Mouse (Mus musculus) neural tube, embryonic 12.5 days (tissue): ENCODE results near the gene Elf2. TPM values are rescaled to one million over a fixed set of nuclear protein-coding genes. Genes with fewer than 3 reads are reported as not detected.

Source experiments
- ATAC-seq: fragments of 200-750 bp; cut with Nextera tagmentation; 2 replicates; pipeline ENCODE4 v1.8.0; 2017; ENCODE audit warnings: low read depth, mild to moderate bottlenecking, moderate TSS enrichment, moderate library complexity; ENCODE audit not compliant: low FRiP score
- H3K27ac ChIP-seq: fragments of 300-500 bp; sonication (generic); 2 replicates; pipeline ENCODE4 v1.5.1; 2016
- H3K27me3 ChIP-seq: fragments of 300-500 bp; sonication (generic); replicated peaks from 2 replicates; pipeline ENCODE4 v1.6.1; 2016; ENCODE audit warnings: mild to moderate bottlenecking
- H3K36me3 ChIP-seq: fragments of 300-500 bp; sonication (generic); 2 replicates; pipeline ENCODE4 v1.6.1; 2016; ENCODE audit warnings: mild to moderate bottlenecking
- H3K4me1 ChIP-seq: fragments of 300-500 bp; sonication (generic); 2 replicates; pipeline ENCODE4 v1.6.1; 2016
- H3K4me2 ChIP-seq: fragments of 300-500 bp; sonication (generic); replicated peaks from 2 replicates; pipeline ENCODE4 v1.6.1; 2016; ENCODE audit warnings: mild to moderate bottlenecking
- H3K4me3 ChIP-seq: fragments of 300-500 bp; sonication (generic); 2 replicates; pipeline ENCODE4 v1.5.1; 2016
- H3K9ac ChIP-seq: fragments of 300-500 bp; sonication (generic); 2 replicates; pipeline ENCODE4 v1.6.1; 2016; ENCODE audit warnings: mild to moderate bottlenecking
- H3K9me3 ChIP-seq: fragments of 300-500 bp; sonication (generic); 2 replicates; pipeline ENCODE4 v1.6.1; 2016; ENCODE audit warnings: mild to moderate bottlenecking
- WGBS: fragments of 180-500 bp; shearing (Covaris S2); methylation state at CpG from one replicate; pipeline ENCODE4 v1.1.7; 2016; 5-methylcytosine and 5-hydroxymethylcytosine counted together
- polyA plus RNA-seq: library from polyadenylated mRNA; unstranded; fragments of >200 nt; fragmentation: Nextera tagmentation; extraction: Ambion mirVana; gene quantifications from 2 replicates; pipeline ENCODE4 v1.2.1, GENCODE M21; 2016

Elf2 gene
- polyA plus RNA-seq, 1 experiment from 2014 or later = 41.2 TPM

DNA sequence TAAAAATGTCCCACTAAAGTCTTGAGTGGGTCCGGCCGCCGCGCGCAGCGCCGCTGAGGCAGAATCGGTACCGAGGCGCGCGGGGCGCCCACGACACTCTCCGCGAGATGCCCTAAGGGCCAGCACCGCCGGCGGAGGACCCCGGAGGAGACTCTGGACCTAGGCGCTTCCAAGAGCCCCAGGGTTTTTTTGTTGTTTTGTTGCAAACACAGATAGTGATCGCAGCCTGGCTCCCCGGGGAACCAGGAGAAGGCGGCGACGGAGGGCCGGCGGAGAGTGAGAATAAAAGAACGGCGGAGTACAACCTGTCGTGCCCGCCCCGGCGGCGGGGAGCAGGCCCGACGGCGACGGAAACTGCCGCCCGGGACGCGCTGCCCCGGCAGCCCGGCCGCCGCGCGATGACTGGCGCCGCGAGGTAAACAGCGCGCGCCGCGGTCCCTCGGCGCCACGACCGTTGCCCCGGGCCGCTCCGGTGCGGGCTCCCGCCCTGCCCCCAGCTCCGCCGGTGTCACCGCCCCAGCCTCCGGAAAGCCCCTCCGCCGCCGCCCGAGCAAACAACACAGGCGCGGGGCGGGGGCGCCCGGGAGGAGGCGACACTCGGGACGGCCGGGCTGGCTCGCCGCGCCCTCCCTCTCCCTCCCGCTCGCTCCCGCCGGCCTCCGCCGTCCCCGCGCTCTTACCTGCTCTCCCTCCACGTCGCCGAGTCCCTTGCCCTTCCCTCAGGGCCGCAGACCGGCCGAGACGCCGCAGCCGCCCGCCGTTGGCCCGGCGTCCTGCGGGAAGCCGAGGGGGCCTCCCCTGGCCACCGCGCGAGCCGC is 520 bp downstream of the Elf2 start:
- under 1% methylated on average over 96 of the region's 113 CpGs for WGBS
- H3K27ac ChIP-seq = peak overlapping the region; percentile 96
- H3K4me3 ChIP-seq = peak overlapping the region; percentile 96
- H3K27me3 ChIP-seq = no peaks in the 10 kb centered on the region
- peak overlapping the region; percentile 94 for H3K9ac ChIP-seq
- ATAC-seq = peak; percentile 37
- H3K9me3 ChIP-seq = no peaks in the 10 kb centered on the region
- H3K4me2 ChIP-seq = peak overlapping the region; percentile 78
- H3K36me3 ChIP-seq = no peaks in the 10 kb centered on the region
- H3K4me1 ChIP-seq = peaks cover 6% of the 10 kb centered on the region

DNA sequence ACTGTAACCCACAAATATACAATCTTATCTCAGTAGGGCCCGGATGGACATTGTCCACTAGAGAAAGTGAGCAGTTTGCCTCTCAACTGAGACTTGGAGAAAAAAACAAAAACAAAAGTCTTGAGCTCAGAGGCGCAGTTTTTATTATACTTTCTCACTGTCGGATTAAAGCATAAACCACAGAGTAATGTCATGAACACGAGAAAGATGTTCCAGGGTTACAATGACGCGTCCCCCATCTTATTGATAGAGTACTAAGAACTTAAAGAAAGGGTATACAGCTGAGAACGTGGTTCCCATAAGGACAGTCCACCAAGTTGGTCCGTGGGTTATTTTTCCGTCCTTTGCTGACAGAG is 1.1 kb downstream of the Elf2 start:
- ATAC-seq = no peak
- no peaks in the 10 kb centered on the region for H3K27me3 ChIP-seq
- H3K9ac ChIP-seq = peak overlapping the region; percentile 94
- H3K27ac ChIP-seq = peak overlapping the region; percentile 96
- WGBS = 3% methylated on average over 9 of the region's 9 CpGs
- peak overlapping the region; percentile 78 for H3K4me2 ChIP-seq
- H3K9me3 ChIP-seq = no peaks in the 10 kb centered on the region
- peak overlapping the region; percentile 96 for H3K4me3 ChIP-seq
- H3K36me3 ChIP-seq = no peaks in the 10 kb centered on the region
- H3K4me1 ChIP-seq = peaks cover 6% of the 10 kb centered on the region

DNA sequence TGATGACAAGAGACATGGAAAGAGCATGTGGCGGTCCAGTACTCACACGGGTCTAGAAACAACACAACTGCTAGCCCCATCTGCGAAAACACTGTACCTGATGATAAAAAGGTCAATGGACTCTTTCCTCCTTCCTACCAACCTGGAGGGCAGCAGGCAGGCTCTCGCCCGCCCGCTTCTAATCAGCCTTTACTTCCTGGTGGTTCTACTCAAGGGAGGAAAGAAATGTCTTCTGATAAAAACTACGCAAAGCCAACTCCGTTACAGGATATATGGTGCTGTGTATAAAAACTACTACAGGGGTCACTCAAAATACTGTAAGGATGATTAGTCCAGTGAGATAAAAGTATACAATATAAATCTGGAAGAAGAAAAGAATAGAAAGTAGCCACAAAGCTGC is 5.1 kb downstream of the Elf2 start:
- Histone ChIP-seq H3K9ac (no peak overlapping the region), H3K27ac (no peak overlapping the region), H3K36me3 (no peaks in the 10 kb centered on the region), H3K4me1 (peaks cover 16% of the 10 kb centered on the region), H3K4me2 (no peak overlapping the region), H3K4me3 (no peak overlapping the region), H3K9me3 (no peaks in the 10 kb centered on the region), H3K27me3 (no peaks in the 10 kb centered on the region)
- 91% methylated on average over 8 of the region's 8 CpGs for WGBS
- no peak for ATAC-seq

DNA sequence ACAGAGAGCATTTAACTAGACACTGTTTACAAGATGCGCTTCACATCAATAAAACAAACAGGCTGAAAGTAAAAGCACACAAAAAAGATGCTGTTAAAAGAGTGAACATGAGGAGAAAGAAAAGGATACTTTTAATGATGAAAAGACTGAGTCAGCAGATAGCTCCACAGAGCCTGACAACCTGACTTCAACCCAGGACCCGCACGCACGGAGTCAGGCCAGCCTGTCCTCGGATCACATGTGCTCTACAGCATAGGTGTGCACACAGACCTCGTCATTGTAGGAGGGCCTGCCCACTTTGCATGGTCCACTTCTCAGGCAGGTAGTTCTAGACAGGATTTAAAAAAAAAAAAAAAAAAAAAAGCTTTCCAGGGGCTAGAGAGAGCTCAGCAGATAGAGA is 6.5 kb downstream of the Elf2 start:
- Histone ChIP-seq H3K9ac (no peak overlapping the region), H3K27me3 (no peaks in the 10 kb centered on the region), H3K4me2 (no peak overlapping the region), H3K4me3 (no peak overlapping the region), H3K27ac (no peak overlapping the region), H3K4me1 (peaks cover 16% of the 10 kb centered on the region), H3K36me3 (no peaks in the 10 kb centered on the region), H3K9me3 (no peaks in the 10 kb centered on the region)
- ATAC-seq = no peak
- 67% methylated on average over 6 of the region's 6 CpGs for WGBS

GRCm38 (mm10) chr3:51333234-51333889 is 7.1 kb downstream of the Elf2 start:
- peak overlapping the region; percentile 27 for H3K4me2 ChIP-seq
- no peaks in the 10 kb centered on the region for H3K9me3 ChIP-seq
- 51% methylated on average over 10 of the region's 10 CpGs for WGBS
- H3K27me3 ChIP-seq = no peaks in the 10 kb centered on the region
- peaks cover 12% of the 10 kb centered on the region for H3K4me1 ChIP-seq
- no peak overlapping the region for H3K27ac ChIP-seq
- H3K9ac ChIP-seq = no peak overlapping the region
- H3K4me3 ChIP-seq = no peak overlapping the region
- no peak for ATAC-seq
- no peaks in the 10 kb centered on the region for H3K36me3 ChIP-seq

DNA sequence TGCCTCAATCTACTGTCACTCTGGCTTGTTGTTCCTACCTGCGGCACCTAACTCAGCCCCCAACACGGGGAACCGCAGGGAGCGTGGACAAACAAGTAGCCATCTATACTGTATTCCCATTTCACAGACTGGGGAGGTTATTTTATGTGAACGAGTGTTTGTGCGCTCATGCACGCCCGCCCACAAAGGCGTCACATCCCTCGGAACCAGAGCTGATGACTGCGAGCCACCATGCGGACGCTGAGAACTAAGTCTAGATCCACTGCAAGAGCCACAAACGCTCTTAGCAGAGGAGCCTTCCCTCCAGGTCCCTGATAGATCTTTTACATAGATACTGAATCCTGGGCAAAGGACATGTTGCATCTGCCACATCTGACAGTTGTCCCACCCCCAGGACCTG is 10.4 kb downstream of the Elf2 start:
- Histone ChIP-seq H3K9ac (no peak overlapping the region), H3K4me1 (peaks cover 10% of the 10 kb centered on the region), H3K36me3 (peaks cover 4% of the 10 kb centered on the region), H3K4me2 (no peak overlapping the region), H3K4me3 (no peak overlapping the region), H3K27me3 (no peaks in the 10 kb centered on the region), H3K9me3 (peaks cover 6% of the 10 kb centered on the region; the same call in 1 of the 2 replicates), H3K27ac (no peak overlapping the region)
- no peak for ATAC-seq
- 88% methylated on average over 14 of the region's 14 CpGs for WGBS

GRCm38 (mm10) chr3:51328546-51328945 is 11.9 kb downstream of the Elf2 start:
- Histone ChIP-seq H3K4me1 (peaks cover 7% of the 10 kb centered on the region), H3K4me2 (no peak overlapping the region), H3K27me3 (no peaks in the 10 kb centered on the region), H3K27ac (no peak overlapping the region), H3K9me3 (peaks cover 6% of the 10 kb centered on the region; the same call in 1 of the 2 replicates), H3K36me3 (peaks cover 11% of the 10 kb centered on the region), H3K4me3 (no peak overlapping the region), H3K9ac (no peak overlapping the region)
- WGBS = 94% methylated on average over 12 of the region's 12 CpGs
- ATAC-seq = no peak

DNA sequence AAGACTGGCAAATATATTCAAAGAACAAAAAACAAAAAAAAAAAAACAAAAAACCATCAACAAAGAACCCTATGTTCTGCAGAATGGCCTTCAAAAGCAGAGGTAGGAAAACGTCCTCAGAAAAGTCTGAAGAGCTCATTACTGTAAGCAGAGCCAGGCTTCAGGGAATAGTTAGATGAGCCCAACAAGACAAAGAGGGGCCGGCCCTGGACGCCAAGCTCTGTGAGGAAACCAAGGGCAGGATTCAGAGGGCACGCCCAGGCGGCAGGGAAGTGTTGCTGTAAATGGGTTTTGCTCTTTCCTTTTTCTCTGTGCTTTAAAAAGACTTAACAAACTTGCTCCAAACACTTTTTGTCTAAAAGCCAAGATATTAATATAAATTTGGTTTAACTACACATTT is 12.6 kb downstream of the Elf2 start:
- peaks cover 17% of the 10 kb centered on the region for H3K36me3 ChIP-seq
- H3K4me1 ChIP-seq = no peaks in the 10 kb centered on the region
- no peak overlapping the region for H3K4me2 ChIP-seq
- WGBS = 83% methylated on average over 5 of the region's 5 CpGs
- peaks cover 6% of the 10 kb centered on the region; the same call in 1 of the 2 replicates for H3K9me3 ChIP-seq
- no peak overlapping the region for H3K9ac ChIP-seq
- no peak overlapping the region for H3K27ac ChIP-seq
- no peak overlapping the region for H3K4me3 ChIP-seq
- no peaks in the 10 kb centered on the region for H3K27me3 ChIP-seq
- no peak for ATAC-seq

DNA sequence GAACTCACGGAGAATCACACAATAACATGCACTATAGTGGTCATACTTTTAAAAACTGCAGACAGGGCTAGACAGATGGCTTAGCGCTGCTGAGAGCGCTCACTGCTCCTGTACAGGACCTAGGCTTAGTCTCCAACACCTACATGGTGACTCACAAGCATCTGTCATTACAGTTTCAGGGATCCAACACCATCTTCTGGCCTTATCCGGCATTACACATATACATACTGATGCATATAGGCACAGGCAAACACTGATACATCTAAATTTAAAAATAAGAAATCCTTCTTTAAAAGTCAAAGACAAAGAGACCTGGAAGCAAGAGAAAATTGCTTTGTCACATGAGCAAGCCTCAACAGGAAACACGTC is 13.1 kb downstream of the Elf2 start:
- no peak overlapping the region for H3K27ac ChIP-seq
- H3K9me3 ChIP-seq = peaks cover 6% of the 10 kb centered on the region; the same call in 1 of the 2 replicates
- H3K36me3 ChIP-seq = peaks cover 18% of the 10 kb centered on the region
- 96% methylated on average over 5 of the region's 5 CpGs for WGBS
- H3K4me2 ChIP-seq = no peak overlapping the region
- no peak overlapping the region for H3K9ac ChIP-seq
- no peak overlapping the region for H3K4me3 ChIP-seq
- H3K4me1 ChIP-seq = no peaks in the 10 kb centered on the region
- H3K27me3 ChIP-seq = no peaks in the 10 kb centered on the region
- no peak for ATAC-seq

GRCm38 (mm10) chr3:51326664-51327428 is 13.6 kb downstream of the Elf2 start:
- Histone ChIP-seq H3K9me3 (peaks cover 6% of the 10 kb centered on the region; the same call in 1 of the 2 replicates), H3K27me3 (no peaks in the 10 kb centered on the region), H3K9ac (no peak overlapping the region), H3K4me2 (no peak overlapping the region), H3K4me3 (no peak overlapping the region), H3K4me1 (no peaks in the 10 kb centered on the region), H3K36me3 (peaks cover 22% of the 10 kb centered on the region), H3K27ac (no peak overlapping the region)
- ATAC-seq = no peak
- 72% methylated on average over 3 of the region's 3 CpGs for WGBS

DNA sequence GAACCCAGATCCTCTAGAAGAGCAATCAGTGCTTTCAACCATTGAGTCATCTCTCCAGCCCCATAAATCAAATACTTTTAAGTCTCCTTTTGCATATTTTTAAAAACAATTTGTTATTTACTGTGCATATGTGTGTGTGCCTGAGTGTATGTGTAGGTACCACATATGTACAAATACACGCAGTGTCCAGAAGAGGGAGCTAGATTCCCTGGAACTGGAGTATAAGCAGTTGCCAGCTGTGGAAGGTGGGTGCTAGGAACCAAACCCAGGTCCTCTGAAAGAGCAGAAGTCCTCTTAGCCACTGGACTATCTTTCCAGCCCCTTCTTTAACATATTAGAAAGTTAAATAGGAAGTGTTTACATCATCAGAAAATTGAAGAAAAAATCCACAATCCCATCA is 15.0 kb downstream of the Elf2 start:
- Histone ChIP-seq H3K4me1 (no peaks in the 10 kb centered on the region), H3K4me2 (no peak overlapping the region), H3K27ac (no peak overlapping the region), H3K36me3 (peaks cover 33% of the 10 kb centered on the region), H3K9ac (no peak overlapping the region), H3K9me3 (peaks cover 6% of the 10 kb centered on the region; the same call in 1 of the 2 replicates), H3K27me3 (no peaks in the 10 kb centered on the region), H3K4me3 (no peak overlapping the region)
- ATAC-seq = no peak
- 93% methylated on average over 1 of the region's 1 CpGs for WGBS

DNA sequence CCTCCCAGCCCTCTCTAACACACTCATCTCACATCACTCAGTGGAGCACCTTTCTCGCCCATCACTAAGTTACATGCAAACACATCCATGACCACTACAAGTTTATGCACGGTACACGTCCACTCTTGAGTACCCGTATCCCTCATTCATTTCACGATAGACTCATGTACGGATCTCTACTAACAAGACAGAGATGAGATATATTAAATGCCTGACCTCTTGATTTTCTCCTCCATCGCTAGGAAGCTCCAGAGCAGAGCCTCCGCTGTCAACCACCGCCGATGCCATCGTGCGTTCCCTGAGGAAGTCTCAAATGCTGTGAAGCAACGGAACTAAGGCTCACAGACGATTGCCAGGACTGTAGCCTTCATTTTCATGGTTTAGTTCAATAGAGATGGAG is 17.5 kb downstream of the Elf2 start:
- Histone ChIP-seq H3K36me3 (peaks cover 44% of the 10 kb centered on the region), H3K9me3 (peaks cover 6% of the 10 kb centered on the region; the same call in 1 of the 2 replicates), H3K4me3 (no peak overlapping the region), H3K4me2 (no peak overlapping the region), H3K27me3 (no peaks in the 10 kb centered on the region), H3K27ac (no peak overlapping the region), H3K9ac (no peak overlapping the region), H3K4me1 (no peaks in the 10 kb centered on the region)
- ATAC-seq = no peak
- 96% methylated on average over 14 of the region's 14 CpGs for WGBS
